Mouse (Mus musculus): ENCODE measurements around the gene Zfp595. TPM values are rescaled to one million over a fixed set of nuclear protein-coding genes. Genes with fewer than 3 reads are reported as not detected.
"Not testable (repeated sequence)": the region's sequence is repeated elsewhere in the genome, so short reads cannot be mapped to it uniquely, and the experiment has no call there.

Zfp595 gene
- total and polyA plus RNA-seq, 3 experiments: 2.6 to 3.9 TPM; not detected in 1

DNA sequence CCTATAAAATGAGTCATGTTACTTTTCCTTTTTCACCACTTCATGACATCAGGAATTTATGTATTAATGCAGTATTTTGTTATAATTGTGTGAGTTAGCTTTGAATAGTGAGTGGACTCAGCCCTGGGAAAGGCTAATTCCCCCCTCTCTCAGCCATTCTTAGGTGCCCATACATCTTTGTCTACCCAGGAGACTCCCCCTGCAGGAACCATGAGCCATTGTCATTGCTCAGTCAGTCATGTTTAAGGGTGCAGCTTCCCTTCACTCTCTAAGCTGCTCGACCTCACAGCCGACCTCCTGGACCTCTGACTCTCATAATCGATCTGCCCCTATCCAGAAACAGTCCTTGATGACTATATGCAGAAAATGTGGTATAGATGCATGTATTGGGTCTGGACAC, 43.9 kb upstream of the Zfp595 start:
- H3K4me3 ChIP-seq (ENCODE audit: control insufficient read depth in 1 of 2, insufficient read depth in 1 of 2, low read depth in 2 of 2, low read length in 2 of 2): not testable (repeated sequence)
- 0 out of 6 replicates have a peak, but pooled peaks of 1 of the 3 experiments have one; percentile 4 for TF ChIP-seq CTCF (IDR thresholded peaks at IDR 0.05 in 2 of 3, conservative IDR thresholded peaks at IDR 0.05 in 1 of 3; ENCODE audit: control insufficient read depth in 1 of 3, insufficient read depth in 1 of 3, low read depth in 2 of 3, low read length in 3 of 3, poor library complexity in 1 of 3, severe bottlenecking in 1 of 3)

GRCm38 (mm10) chr13:67375050-67375911, 42.9 kb upstream of the Zfp595 start, which contains the start of the genes Gm28041 and Zfp456:
TSS of gene Gm28041 (minus strand) at chr13:67375733.
TSS of gene Zfp456 (minus strand) at chr13:67375810.
- Histone ChIP-seq H3K9ac (ENCODE audit: control insufficient read depth, low read depth, low read length, poor library complexity, severe bottlenecking) (peak within 1 kb of the TSS; percentile 75), H3K27ac (ENCODE audit: control insufficient read depth, low read depth, low read length) (peak within 1 kb of the TSS; percentile 73), H3K4me3 (ENCODE audit: control insufficient read depth in 1 of 2, insufficient read depth in 1 of 2, low read depth in 2 of 2, low read length in 2 of 2) (peak within 1 kb of the TSS; percentile 45 to 86)
- DNase-seq (ENCODE audit: low read depth, low spot score): peak; percentile 93
- TF ChIP-seq ZMIZ1 (IDR thresholded peaks at IDR 0.05; ENCODE audit: low read depth, low read length) (0 out of 2 replicates have a peak, but pooled peaks have one; percentile 66), MXI1 (IDR thresholded peaks at IDR 0.05; ENCODE audit: low read depth, low read length) (peak; percentile 62; the same call in 1 of the 2 replicates), SIN3A (IDR thresholded peaks at IDR 0.05; ENCODE audit: low read length) (peak; percentile 87), EP300 (IDR thresholded peaks at IDR 0.05; ENCODE audit: low read depth in 1 of 2, low read length in 2 of 2) (0 out of 4 replicates have a peak, but pooled peaks of 1 of the 2 experiments have one; percentile 35), ETS1 (IDR thresholded peaks at IDR 0.05; ENCODE audit: low read depth, low read length) (0 out of 2 replicates have a peak, but pooled peaks have one; percentile 36), HCFC1 (IDR thresholded peaks at IDR 0.05; ENCODE audit: low read depth, low read length) (peak; percentile 93), MYC (IDR thresholded peaks at IDR 0.05; ENCODE audit: low read depth, low read length) (0 out of 2 replicates have a peak, but pooled peaks have one; percentile 25), NRF1 (IDR thresholded peaks at IDR 0.05; ENCODE audit: insufficient read depth, low read depth, low read length, poor library complexity, severe bottlenecking) (0 out of 2 replicates have a peak, but pooled peaks have one; percentile 17), NELFE (IDR thresholded peaks at IDR 0.05; ENCODE audit: low read depth, low read length) (peak; percentile 58), ELF1 (IDR thresholded peaks at IDR 0.05; ENCODE audit: low read depth, low read length) (peak; percentile 89), KAT2A (conservative IDR thresholded peaks at IDR 0.05; ENCODE audit: low read depth, low read length) (peak; percentile 73), POLR2A (IDR thresholded peaks at IDR 0.05; ENCODE audit: control insufficient read depth in 1 of 2, insufficient read depth in 1 of 2, low read depth in 1 of 2, low read length in 2 of 2, poor library complexity in 1 of 2) (peak in 1 of 2 experiments; percentile 65; a peak in 2 of 4 replicates), TBP (IDR thresholded peaks at IDR 0.05; ENCODE audit: low read depth, low read length) (peak; percentile 72; the same call in 1 of the 2 replicates), GATA1 (IDR thresholded peaks at IDR 0.05; ENCODE audit: low read depth, low read length) (peak; percentile 64), TCF12 (IDR thresholded peaks at IDR 0.05; ENCODE audit: low read depth, low read length) (peak; percentile 55)
- not testable (repeated sequence) for H3K4me1 ChIP-seq (ENCODE audit: control insufficient read depth in 1 of 2, insufficient read depth in 2 of 2, low read length in 2 of 2); H3K36me3 ChIP-seq (ENCODE audit: control insufficient read depth in 1 of 2, insufficient read depth in 2 of 2, low read length in 2 of 2); H3K9me3 ChIP-seq (replicated peaks; ENCODE audit: insufficient read depth, low read length); H3K27me3 ChIP-seq (ENCODE audit: control insufficient read depth in 1 of 2, insufficient read depth in 2 of 2, low read length in 2 of 2); H3K79me2 ChIP-seq (ENCODE audit: control insufficient read depth, insufficient read depth, low read length, poor library complexity)

More for the DNA sequence above, 43.9 kb upstream of the Zfp595 start:
- not testable (repeated sequence) for H3K9me3 ChIP-seq (replicated peaks; ENCODE audit: insufficient read depth, low read length); H3K9ac ChIP-seq (ENCODE audit: control insufficient read depth, low read depth, low read length, poor library complexity, severe bottlenecking); H3K27ac ChIP-seq (ENCODE audit: control insufficient read depth, low read depth, low read length); H3K27me3 ChIP-seq (ENCODE audit: control insufficient read depth in 1 of 2, insufficient read depth in 2 of 2, low read length in 2 of 2); H3K79me2 ChIP-seq (ENCODE audit: control insufficient read depth, insufficient read depth, low read length, poor library complexity); H3K4me1 ChIP-seq (ENCODE audit: control insufficient read depth in 1 of 2, insufficient read depth in 2 of 2, low read length in 2 of 2); H3K36me3 ChIP-seq (ENCODE audit: control insufficient read depth in 1 of 2, insufficient read depth in 2 of 2, low read length in 2 of 2)
- peak; percentile 25 for DNase-seq (ENCODE audit: low read depth, low spot score)
